ENCODE assay signal across 32 mouse cellular contexts in genomic region chr2:170764704-170765103, GRCm38 (mm10). TPM values are rescaled to one million over a fixed set of nuclear protein-coding genes. Genes with fewer than 3 reads are reported as not detected.
DNase-seq lines count a peak whose midpoint lies in the region; ATAC-seq and TF ChIP-seq lines count a peak whose summit lies in the region.
"Had no signal": no experiment of that assay in that cellular context is flagged by ENCODE, and none has a peak within 500 bp of the region (broad histone marks: within the 10 kb centered on the region; RNA-seq: fewer than 3 reads in every experiment).

No protein-coding gene starts in this region.

- TF ChIP-seq CTCF in C2C12 (IDR thresholded peaks at IDR 0.05; ENCODE audit: control insufficient read depth, insufficient read depth, insufficient read length), result no peak

- H3K4me3 ChIP-seq in limb, embryonic 14.5 days (replicated peaks; ENCODE audit: low read length), result no peak overlapping the region
- H3K4me3 ChIP-seq in limb, embryonic 10.5 days, result no peak overlapping the region
- no peak overlapping the region for H3K4me3 ChIP-seq in C2C12 (ENCODE audit: insufficient read depth, poor library complexity, severe bottlenecking)
- H3K4me3 ChIP-seq: embryonic facial prominence, embryonic 10.5 days; embryonic facial prominence, embryonic 15.5 days; forebrain, embryonic 13.5 days; hindbrain, embryonic 10.5 days; hindbrain, embryonic 15.5 days; limb, embryonic 13.5 days; liver, embryonic 12.5 days; midbrain, embryonic 13.5 days had no signal

- H3K9ac ChIP-seq in limb, embryonic 14.5 days (ENCODE audit: low read depth, low read length, severe bottlenecking), result no peak overlapping the region
- H3K9ac ChIP-seq: embryonic facial prominence, embryonic 15.5 days; forebrain, embryonic 13.5 days; hindbrain, embryonic 15.5 days; limb, embryonic 13.5 days; liver, embryonic 12.5 days; liver, postnatal 0 days; midbrain, embryonic 13.5 days had no signal

- no peaks in the 10 kb centered on the region for H3K9me3 ChIP-seq in limb, embryonic 14.5 days (ENCODE audit: control insufficient read depth, low read length)
- H3K9me3 ChIP-seq in limb, embryonic 10.5 days (replicated peaks), result no peaks in the 10 kb centered on the region
- H3K9me3 ChIP-seq: embryonic facial prominence, embryonic 10.5 days; embryonic facial prominence, embryonic 15.5 days; forebrain, embryonic 13.5 days; hindbrain, embryonic 10.5 days; hindbrain, embryonic 15.5 days; limb, embryonic 13.5 days; midbrain, embryonic 13.5 days had no signal

- 59% methylated on average over 3 of the region's 3 CpGs for WGBS in limb, embryonic 14.5 days
- WGBS in limb, embryonic 10.5 days, result 89% methylated on average over 3 of the region's 3 CpGs

- ATAC-seq in limb, embryonic 14.5 days (ENCODE audit: low FRiP score, low read depth), result peak; percentile 53; the same call in 1 of the 2 replicates
- ATAC-seq: activated CD4-positive, CD25-positive, alpha-beta regulatory T cell, adult 4 months; forebrain, embryonic 13.5 days; inflammation-experienced regulatory T-cells, adult 6 months; liver, embryonic 12.5 days; liver, postnatal 0 days; lung, postnatal 0 days; midbrain, embryonic 13.5 days had no signal

- H3K4me1 ChIP-seq in limb, embryonic 14.5 days (ENCODE audit: control insufficient read depth, insufficient read depth, low read length), result no peaks in the 10 kb centered on the region
- H3K4me1 ChIP-seq in limb, embryonic 10.5 days, result no peaks in the 10 kb centered on the region
- H3K4me1 ChIP-seq: embryonic facial prominence, embryonic 15.5 days; liver, embryonic 12.5 days; megakaryocyte, embryonic 14.5 days had no signal

- H3K79me3 ChIP-seq in C2C12 (ENCODE audit: low read depth), result no peaks in the 10 kb centered on the region

- TF ChIP-seq POLR2A in limb, embryonic 14.5 days (IDR thresholded peaks at IDR 0.05; ENCODE audit: borderline replicate concordance, extremely low read depth, insufficient read depth, insufficient read length), result no peak

- H3K27me3 ChIP-seq in limb, embryonic 14.5 days (ENCODE audit: control insufficient read depth, insufficient read depth, low read length), result no peaks in the 10 kb centered on the region
- H3K27me3 ChIP-seq in limb, embryonic 10.5 days (ENCODE audit: low read depth, poor library complexity, severe bottlenecking), result no peaks in the 10 kb centered on the region
- no peaks in the 10 kb centered on the region for H3K27me3 ChIP-seq in C2C12 (ENCODE audit: control insufficient read depth, insufficient read depth, insufficient read length)
- H3K27me3 ChIP-seq: CH12.LX; embryonic facial prominence, embryonic 15.5 days; forebrain, embryonic 13.5 days; hindbrain, embryonic 15.5 days; limb, embryonic 13.5 days; liver, embryonic 12.5 days; megakaryocyte, embryonic 14.5 days; midbrain, embryonic 13.5 days had no signal

- peak; percentile 3 to 6 for DNase-seq in heart, adult 18-20 months
- no peak for DNase-seq in heart, adult 11 months
- DNase-seq in limb, embryonic 14.5 days (ENCODE audit: low spot score), result peak; percentile 49
- no peak for DNase-seq in limb, embryonic 10.5 days (ENCODE audit: low spot score)
- peak; percentile 82 for DNase-seq in brain, adult 2 months (ENCODE audit: low read depth, low spot score)
- DNase-seq: adrenal gland, adult 8-10 months; B cell, adult 2 months; cerebellum, adult 8-10 months; gastrocnemius, postnatal 10 days; kidney, adult 11 months; kidney, postnatal 14 days; layer of hippocampus, adult 9-11 months; liver, postnatal 0 days; lung, postnatal 4 days; thymus, adult 2 months; thymus, postnatal 36 days had no signal

- H3K4me2 ChIP-seq in limb, embryonic 14.5 days (replicated peaks; ENCODE audit: low read depth, low read length, severe bottlenecking), result no peak overlapping the region
- H3K4me2 ChIP-seq: embryonic facial prominence, embryonic 15.5 days; forebrain, embryonic 13.5 days; hindbrain, embryonic 15.5 days; limb, embryonic 13.5 days; liver, embryonic 12.5 days; midbrain, embryonic 13.5 days had no signal

- H3K79me2 ChIP-seq in C2C12 (ENCODE audit: control insufficient read depth, insufficient read depth), result no peaks in the 10 kb centered on the region

- H3ac ChIP-seq in C2C12 (ENCODE audit: control insufficient read depth, insufficient read length, low read depth), result no peak overlapping the region

- no peaks in the 10 kb centered on the region for H3K36me3 ChIP-seq in limb, embryonic 14.5 days (ENCODE audit: control insufficient read depth, insufficient read depth, low read length)
- no peaks in the 10 kb centered on the region for H3K36me3 ChIP-seq in limb, embryonic 10.5 days
- H3K36me3 ChIP-seq in C2C12 (ENCODE audit: control insufficient read depth, insufficient read depth), result no peaks in the 10 kb centered on the region
- H3K36me3 ChIP-seq: embryonic facial prominence, embryonic 10.5 days; embryonic facial prominence, embryonic 15.5 days; hindbrain, embryonic 10.5 days; hindbrain, embryonic 15.5 days; limb, embryonic 13.5 days; liver, embryonic 12.5 days; midbrain, embryonic 13.5 days had no signal

- no peak overlapping the region for H3K27ac ChIP-seq in limb, embryonic 14.5 days (replicated peaks; ENCODE audit: low read depth, low read length)
- no peak overlapping the region for H3K27ac ChIP-seq in limb, embryonic 10.5 days
- H3K27ac ChIP-seq: embryonic facial prominence, embryonic 10.5 days; embryonic facial prominence, embryonic 15.5 days; forebrain, embryonic 13.5 days; hindbrain, embryonic 10.5 days; hindbrain, embryonic 15.5 days; limb, embryonic 13.5 days; liver, embryonic 12.5 days; midbrain, embryonic 13.5 days had no signal

TF ChIP-seq in C2C12, 6 proteins besides CTCF, POLR2A, EP300 and RAD21:
- TF ChIP-seq MYOD1 (IDR thresholded peaks at IDR 0.05; ENCODE audit: control insufficient read depth, insufficient read length, low read depth) (peak; percentile 47), USF1 (IDR thresholded peaks at IDR 0.05; ENCODE audit: low read depth) (no peak)

RNA-seq across cellular contexts. Expression of gene Dok5, which starts 33.1 kb away (rescaled TPM):
- under 1 TPM; 0.26 to 0.30 TPM for total RNA-seq in heart, adult 18-20 months (2021)
- 10.8 and 11.2 TPM in 2 replicates for polyA plus RNA-seq in limb, embryonic 14.5 days (2012; rRNA removed)
- 8.3 and 11.9 TPM in 2 replicates for polyA plus RNA-seq in limb, embryonic 14.5 days (2014; fragmentation: Nextera tagmentation; extraction: Ambion mirVana)
- 0.85 and 1.8 TPM in 2 replicates for polyA plus RNA-seq in limb, embryonic 10.5 days (2016; fragmentation: Nextera tagmentation; extraction: Ambion mirVana)
- not detected for polyA plus RNA-seq in C2C12 (2012; fragmentation: generic; extraction: Trizol)
- total RNA-seq: CH12.LX; monocyte, adult 5-6 weeks; neutrophil, adult 5-6 weeks had no signal
- polyA plus RNA-seq: activated CD4-positive, CD25-positive, alpha-beta regulatory T cell, adult 4 months; inflammation-experienced regulatory T-cells, adult 6 months had no signal

Comparison
In these comparisons a context has a peak if more than half of its experiments do, and no peak if none do; other contexts are left out.
1. DNase-seq: peak in heart, adult 18-20 months (2 of 2), limb, embryonic 14.5 days (single experiment) and brain, adult 2 months (single experiment); none in heart, adult 11 months (single experiment) and limb, embryonic 10.5 days (single experiment).